Mouse (Mus musculus) neural tube, embryonic 11.5 days (tissue): Measurements from ENCODE around the gene Sox1. TPM values are rescaled to one million over a fixed set of nuclear protein-coding genes. Genes with fewer than 3 reads are reported as not detected.

ENCODE experiments used
- ATAC-seq: fragments of 200-750 bp; cut with Nextera tagmentation; 2 replicates; pipeline ENCODE4 v1.8.0; 2017; ENCODE audit warnings: moderate number of reproducible peaks, mild to moderate bottlenecking, moderate TSS enrichment, moderate library complexity; ENCODE audit not compliant: insufficient read depth, low FRiP score, low TSS enrichment
- DNase-seq: peaks from one replicate; pipeline ENCODE4 v3.0.0-alpha.2; 2015; ENCODE audit warnings: low spot score
- H3K27ac ChIP-seq: fragments of 300-500 bp; sonication (generic); 2 replicates; pipeline ENCODE4 v1.5.1; 2014; ENCODE audit warnings: low read depth, mild to moderate bottlenecking, low read length
- H3K27me3 ChIP-seq: fragments of 300-500 bp; sonication (generic); 2 replicates; pipeline ENCODE4 v1.6.1; 2014; ENCODE audit warnings: mild to moderate bottlenecking, low read length, mixed read lengths; ENCODE audit not compliant: control insufficient read depth, insufficient read depth
- H3K36me3 ChIP-seq: fragments of 300-500 bp; sonication (generic); 2 replicates; pipeline ENCODE4 v1.6.1; 2014; ENCODE audit warnings: mild to moderate bottlenecking, low read length, moderate library complexity, mixed read lengths; ENCODE audit not compliant: control insufficient read depth, insufficient read depth
- H3K4me1 ChIP-seq: fragments of 300-500 bp; sonication (generic); 2 replicates; pipeline ENCODE4 v1.6.1; 2014; ENCODE audit warnings: low read length, mixed read lengths; ENCODE audit not compliant: control insufficient read depth, insufficient read depth
- H3K4me2 ChIP-seq: fragments of 300-500 bp; sonication (generic); 2 replicates; pipeline ENCODE4 v1.6.1; 2014; ENCODE audit warnings: low read depth, mild to moderate bottlenecking, moderate library complexity
- H3K4me3 ChIP-seq: fragments of 300-500 bp; sonication (generic); 2 replicates; pipeline ENCODE4 v1.5.1; 2014; ENCODE audit warnings: low read depth, low read length
- H3K9ac ChIP-seq: fragments of 300-500 bp; sonication (generic); 2 replicates; pipeline ENCODE4 v1.6.1; 2014; ENCODE audit warnings: mild to moderate bottlenecking, low read length
- H3K9me3 ChIP-seq: fragments of 300-500 bp; sonication (generic); 2 replicates; pipeline ENCODE4 v1.6.1; 2016; ENCODE audit warnings: low read length; ENCODE audit not compliant: control insufficient read depth
- WGBS: fragments of 180-500 bp; shearing (Covaris S2); extraction: QIAGEN DNeasy Blood & Tissue Kit; methylation state at CpG from one replicate; pipeline ENCODE4 v1.1.7; 2014; 5-methylcytosine and 5-hydroxymethylcytosine counted together
- polyA plus RNA-seq: library from polyadenylated mRNA; unstranded; fragments of >200 nt; fragmentation: Nextera tagmentation; extraction: Ambion mirVana; gene quantifications from 2 replicates; pipeline ENCODE4 v1.2.1, GENCODE M21; 2014

The Sox1 gene
- polyA plus RNA-seq, 1 experiment from 2014 or later: 1.9 TPM

DNA sequence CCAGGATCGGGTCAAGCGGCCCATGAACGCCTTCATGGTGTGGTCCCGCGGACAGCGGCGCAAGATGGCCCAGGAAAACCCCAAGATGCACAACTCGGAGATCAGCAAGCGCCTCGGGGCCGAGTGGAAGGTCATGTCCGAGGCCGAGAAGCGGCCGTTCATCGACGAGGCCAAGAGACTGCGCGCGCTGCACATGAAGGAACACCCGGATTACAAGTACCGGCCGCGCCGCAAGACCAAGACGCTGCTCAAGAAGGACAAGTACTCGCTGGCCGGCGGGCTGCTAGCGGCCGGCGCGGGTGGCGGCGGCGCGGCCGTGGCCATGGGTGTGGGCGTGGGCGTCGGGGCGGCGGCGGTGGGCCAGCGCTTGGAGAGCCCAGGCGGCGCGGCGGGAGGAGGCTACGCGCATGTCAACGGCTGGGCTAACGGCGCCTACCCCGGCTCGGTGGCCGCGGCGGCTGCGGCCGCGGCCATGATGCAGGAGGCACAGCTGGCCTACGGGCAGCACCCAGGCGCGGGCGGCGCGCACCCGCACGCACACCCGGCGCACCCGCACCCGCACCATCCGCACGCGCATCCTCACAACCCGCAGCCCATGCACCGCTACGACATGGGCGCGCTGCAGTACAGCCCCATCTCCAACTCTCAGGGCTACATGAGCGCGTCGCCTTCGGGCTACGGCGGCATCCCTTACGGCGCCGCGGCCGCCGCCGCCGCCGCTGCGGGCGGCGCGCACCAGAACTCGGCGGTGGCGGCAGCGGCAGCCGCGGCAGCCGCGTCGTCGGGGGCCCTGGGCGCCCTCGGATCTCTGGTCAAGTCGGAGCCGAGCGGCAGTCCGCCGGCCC lies 1.6 kb downstream of the Sox1 start:
- H3K9ac ChIP-seq: peak overlapping the region; percentile 84
- H3K27me3 ChIP-seq: peaks cover 83% of the 10 kb centered on the region
- peak; percentile 69 for DNase-seq
- no peaks in the 10 kb centered on the region for H3K9me3 ChIP-seq
- peak overlapping the region; percentile 67 for H3K4me3 ChIP-seq
- peaks cover 25% of the 10 kb centered on the region for H3K4me1 ChIP-seq
- no peak for ATAC-seq
- peak overlapping the region; percentile 67 for H3K4me2 ChIP-seq
- H3K36me3 ChIP-seq: no peaks in the 10 kb centered on the region
- 0% methylated on average over 76 of the region's 118 CpGs for WGBS
- peak overlapping the region; percentile 83 for H3K27ac ChIP-seq

DNA sequence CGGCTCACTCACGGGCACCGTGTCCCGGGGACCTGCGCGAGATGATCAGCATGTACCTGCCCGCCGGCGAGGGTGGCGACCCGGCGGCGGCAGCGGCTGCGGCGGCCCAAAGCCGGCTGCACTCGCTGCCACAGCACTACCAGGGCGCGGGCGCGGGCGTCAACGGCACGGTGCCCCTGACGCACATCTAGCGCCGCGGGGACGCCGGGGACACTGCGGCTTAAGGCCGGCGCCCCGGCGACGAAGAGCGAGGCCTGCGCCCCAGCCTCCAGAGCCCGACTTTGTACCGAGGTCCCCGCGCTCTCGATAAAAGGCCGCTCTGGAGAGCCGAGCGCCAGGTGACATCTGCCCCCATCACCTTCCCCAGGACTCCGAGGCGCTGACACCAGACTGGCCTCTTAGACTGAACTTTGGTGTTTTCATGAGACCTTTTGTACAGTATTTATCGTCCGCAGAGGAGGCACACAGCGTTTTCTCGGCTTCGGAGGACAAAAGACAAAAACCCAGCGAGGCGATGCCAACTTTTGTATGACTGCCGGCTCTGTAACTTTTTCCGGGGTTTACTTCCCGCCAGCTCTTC lies 2.3 kb downstream of the Sox1 start:
- WGBS: 0% methylated on average over 40 of the region's 59 CpGs
- ATAC-seq (no peak), DNase-seq (peak; percentile 68)
- peak overlapping the region; percentile 83 for H3K27ac ChIP-seq
- peaks cover 31% of the 10 kb centered on the region for H3K4me1 ChIP-seq
- no peaks in the 10 kb centered on the region for H3K36me3 ChIP-seq
- H3K4me3 ChIP-seq: peak overlapping the region; percentile 67
- H3K9me3 ChIP-seq: no peaks in the 10 kb centered on the region
- peaks cover 82% of the 10 kb centered on the region for H3K27me3 ChIP-seq
- peak overlapping the region; percentile 84 for H3K9ac ChIP-seq
- peak overlapping the region; percentile 67 for H3K4me2 ChIP-seq

DNA sequence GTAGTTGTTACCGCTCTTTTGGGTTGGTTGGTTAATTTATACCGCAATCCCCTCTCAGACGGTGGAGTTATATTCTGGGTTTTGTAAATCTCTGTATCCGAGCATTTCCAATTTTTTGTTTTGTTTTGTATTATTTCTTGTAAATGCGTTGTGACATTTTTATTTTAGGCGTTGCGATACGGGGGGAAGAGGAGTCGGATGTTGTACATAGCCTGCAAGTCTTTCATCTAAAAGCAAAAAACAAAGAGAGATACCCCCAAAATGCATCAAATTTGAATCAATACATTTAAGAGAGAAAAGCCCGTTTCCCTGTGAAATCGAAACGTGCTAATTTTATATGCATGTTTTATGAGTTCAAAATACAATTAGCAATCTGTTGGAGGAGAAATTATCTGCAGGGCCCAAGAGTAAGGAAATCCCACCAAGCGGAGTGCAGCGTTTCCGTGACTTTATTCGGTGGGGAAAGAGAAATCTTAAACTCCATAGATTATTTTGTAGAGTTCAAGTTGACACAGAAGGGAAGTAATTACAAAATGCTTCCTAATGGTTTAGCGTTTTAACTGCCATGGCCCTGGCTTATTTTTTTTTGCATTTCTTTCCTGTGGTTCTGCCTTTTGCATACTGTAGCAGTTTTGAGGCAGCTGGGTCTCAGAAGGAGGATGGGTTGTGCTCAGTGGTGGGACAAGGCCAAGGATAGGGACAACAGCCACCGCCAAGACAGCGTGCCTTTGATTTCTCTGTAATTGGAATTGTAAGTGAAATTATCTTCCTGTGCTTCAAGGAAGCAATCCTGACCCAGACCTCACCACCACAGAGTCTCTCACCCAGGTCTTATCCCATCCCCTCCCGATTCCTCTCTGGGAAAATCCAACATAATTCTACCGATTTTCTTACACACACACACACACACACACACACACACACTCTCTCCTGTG lies 3.2 kb downstream of the Sox1 start:
- ATAC-seq: no peak
- peak overlapping the region; percentile 67 for H3K4me3 ChIP-seq
- no peak for DNase-seq
- no peak overlapping the region for H3K27ac ChIP-seq
- WGBS: 2% methylated on average over 21 of the region's 21 CpGs
- H3K9me3 ChIP-seq: no peaks in the 10 kb centered on the region
- peak overlapping the region; percentile 67 for H3K4me2 ChIP-seq
- H3K9ac ChIP-seq: peak overlapping the region; percentile 84
- H3K27me3 ChIP-seq: peaks cover 82% of the 10 kb centered on the region
- H3K36me3 ChIP-seq: no peaks in the 10 kb centered on the region
- peaks cover 31% of the 10 kb centered on the region for H3K4me1 ChIP-seq

DNA sequence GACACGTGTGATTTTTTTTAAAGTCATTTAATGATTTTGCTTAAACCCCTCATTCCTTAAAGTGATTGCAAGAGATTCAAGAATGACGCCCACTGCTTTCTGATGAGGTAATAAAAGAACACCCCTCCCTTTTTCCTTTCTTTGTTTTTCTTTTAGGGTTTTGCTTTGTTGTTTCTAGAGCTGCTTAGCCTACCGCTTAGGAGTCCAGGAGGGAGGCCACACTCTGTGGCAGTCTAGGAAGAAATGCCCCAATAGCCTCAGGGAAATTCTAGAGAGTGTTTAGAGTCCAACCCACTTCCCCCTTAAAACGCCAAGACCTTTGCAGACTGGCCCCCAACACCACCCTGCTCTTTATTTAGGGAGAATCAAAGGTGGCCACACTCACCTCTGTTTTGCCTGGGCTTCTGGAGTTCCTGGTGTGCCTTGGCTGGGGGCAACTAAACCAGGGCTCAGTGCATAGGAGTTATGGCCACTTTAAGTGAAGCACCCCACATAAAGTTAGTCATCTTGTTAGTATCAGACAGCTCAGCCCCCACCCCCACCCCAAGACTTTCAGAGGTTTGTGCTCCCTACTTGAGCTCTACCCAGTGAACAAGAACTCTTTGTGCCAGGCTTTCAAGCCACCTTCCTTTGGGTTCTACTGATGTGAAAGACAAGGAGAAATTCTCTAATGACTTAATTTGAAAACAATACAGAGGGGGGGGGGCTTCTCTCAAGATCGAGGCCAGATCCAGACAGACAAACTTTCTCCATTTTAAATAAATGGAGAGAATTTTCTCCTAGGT lies 4.5 kb downstream of the Sox1 start:
- H3K27ac ChIP-seq: no peak overlapping the region
- peak overlapping the region; percentile 18 for H3K9ac ChIP-seq
- DNase-seq (no peak), ATAC-seq (no peak)
- H3K9me3 ChIP-seq: no peaks in the 10 kb centered on the region
- no peaks in the 10 kb centered on the region for H3K36me3 ChIP-seq
- peak overlapping the region; percentile 13 for H3K4me3 ChIP-seq
- 0% methylated on average over 5 of the region's 5 CpGs for WGBS
- peak overlapping the region; percentile 67 for H3K4me2 ChIP-seq
- H3K27me3 ChIP-seq: peaks cover 80% of the 10 kb centered on the region
- peaks cover 28% of the 10 kb centered on the region for H3K4me1 ChIP-seq

DNA sequence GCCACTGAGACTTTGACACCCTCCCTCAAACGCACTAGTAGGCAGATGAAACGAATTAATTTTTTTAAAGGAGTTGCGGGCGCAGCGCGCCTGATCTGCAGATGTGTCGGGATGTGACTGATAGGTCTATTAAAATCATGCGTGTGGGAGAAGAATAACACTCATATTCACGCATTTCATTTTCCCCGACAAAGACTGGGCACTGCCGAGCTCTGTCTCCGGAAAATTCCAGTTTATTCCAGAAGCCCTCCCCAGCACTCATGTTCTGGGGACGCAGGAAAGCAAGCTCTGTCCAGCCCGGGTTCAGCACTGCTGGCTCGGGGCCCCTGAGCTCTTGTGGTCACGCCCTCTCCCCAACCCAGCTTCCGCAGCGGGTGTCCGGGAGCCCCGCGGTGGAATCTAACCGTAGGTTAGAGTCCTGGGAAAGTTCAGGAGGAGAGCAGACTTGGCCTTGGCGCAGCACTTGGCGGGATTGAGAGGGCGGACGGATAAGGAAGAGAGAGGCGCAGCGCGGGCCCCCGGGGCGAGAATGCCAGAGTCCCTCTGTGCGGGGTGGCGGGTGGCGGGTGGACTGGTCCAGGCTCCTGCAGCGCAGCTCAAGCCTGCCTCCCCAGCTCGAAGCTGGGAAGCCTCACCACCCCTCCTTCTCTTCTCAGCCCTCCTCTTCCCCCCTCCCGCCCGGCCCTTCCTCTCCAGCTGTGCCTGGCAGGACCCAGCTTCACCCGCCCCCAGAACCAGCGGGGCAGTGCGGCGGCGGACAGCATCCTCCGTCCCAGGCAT lies 5.7 kb downstream of the Sox1 start:
- H3K9me3 ChIP-seq: no peaks in the 10 kb centered on the region
- H3K9ac ChIP-seq: peak overlapping the region; percentile 62
- peak; percentile 32; the same call in 1 of the 2 replicates for ATAC-seq
- no peaks in the 10 kb centered on the region for H3K36me3 ChIP-seq
- H3K4me1 ChIP-seq: peaks cover 28% of the 10 kb centered on the region
- peak overlapping the region; percentile 67 for H3K4me2 ChIP-seq
- H3K27ac ChIP-seq: peak overlapping the region; percentile 79
- H3K27me3 ChIP-seq: peaks cover 70% of the 10 kb centered on the region
- WGBS: under 1% methylated on average over 43 of the region's 44 CpGs
- DNase-seq: peak; percentile 74
- H3K4me3 ChIP-seq: peak overlapping the region; percentile 32

DNA sequence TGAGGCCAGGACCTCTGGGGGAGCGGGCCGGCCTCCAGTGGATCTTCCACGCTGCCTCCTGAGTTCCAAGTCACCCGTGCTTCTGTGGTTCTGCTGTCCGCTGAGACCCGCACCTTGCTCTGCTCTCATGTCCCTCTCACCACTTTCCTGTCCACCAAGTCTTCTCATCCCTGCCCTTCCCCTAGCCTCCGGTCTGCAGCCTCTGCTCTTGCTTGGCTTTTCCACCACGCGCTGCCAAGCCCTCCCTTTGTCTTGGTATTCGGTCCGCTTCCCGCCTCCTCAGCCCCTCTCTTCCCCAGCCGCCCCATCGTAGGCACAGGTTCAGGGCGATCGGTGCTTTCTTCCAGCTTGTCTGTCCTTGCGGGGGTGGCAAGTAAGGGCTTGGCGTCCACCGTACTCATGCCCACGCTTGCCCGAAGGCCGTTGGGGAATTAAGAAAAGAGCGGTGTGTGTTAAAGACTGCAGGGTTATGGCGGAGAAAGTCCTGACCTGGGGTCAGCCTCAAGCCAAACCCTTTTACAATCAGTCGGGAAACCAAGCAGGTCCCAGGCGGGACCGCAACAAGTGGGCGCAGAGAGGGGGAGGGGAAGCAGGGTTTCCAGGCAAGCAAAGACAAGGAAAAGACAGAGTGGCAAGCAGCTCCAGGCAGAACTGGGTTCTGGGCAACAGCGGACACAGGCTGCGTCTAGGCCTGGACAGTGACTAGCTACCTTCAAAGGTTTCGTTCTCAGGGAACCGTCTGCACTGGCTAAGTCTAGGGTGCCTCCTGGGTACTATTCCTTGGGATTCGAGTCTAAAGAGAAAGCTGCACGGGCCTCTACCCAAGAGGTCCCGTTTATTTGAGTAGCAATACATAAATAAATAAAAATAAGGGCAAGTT lies 6.5 kb downstream of the Sox1 start:
- DNase-seq (peak; percentile 71), ATAC-seq (peak; percentile 18; the same call in 1 of the 2 replicates)
- Histone ChIP-seq H3K4me1 (peaks cover 28% of the 10 kb centered on the region), H3K4me2 (peak overlapping the region; percentile 67), H3K9me3 (no peaks in the 10 kb centered on the region), H3K9ac (peak overlapping the region; percentile 62), H3K27me3 (peaks cover 67% of the 10 kb centered on the region), H3K4me3 (peak overlapping the region; percentile 32), H3K36me3 (no peaks in the 10 kb centered on the region), H3K27ac (peak overlapping the region; percentile 79)
- under 1% methylated on average over 35 of the region's 35 CpGs for WGBS

DNA sequence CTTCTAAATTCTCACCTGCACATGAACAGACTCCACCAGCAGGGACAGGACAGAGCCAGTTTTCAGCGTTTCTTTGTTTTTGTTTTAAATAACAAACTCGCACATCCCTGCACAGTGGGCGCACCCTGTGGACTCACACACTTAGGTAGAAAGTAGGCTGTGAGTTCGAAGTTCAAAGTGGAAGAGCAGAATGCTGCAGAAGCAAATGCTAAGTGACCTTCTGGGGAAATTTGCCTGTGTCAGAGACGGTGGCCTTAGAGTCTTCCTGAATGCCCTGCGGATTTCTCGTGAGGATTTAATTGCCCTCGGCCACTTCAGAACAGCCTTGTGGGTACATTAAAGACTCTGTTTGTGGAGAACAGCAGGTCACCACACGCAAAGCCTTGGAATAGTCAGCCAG lies 7.6 kb downstream of the Sox1 start:
- no peak overlapping the region for H3K4me3 ChIP-seq
- peaks cover 28% of the 10 kb centered on the region for H3K4me1 ChIP-seq
- no peaks in the 10 kb centered on the region for H3K36me3 ChIP-seq
- H3K27ac ChIP-seq: no peak overlapping the region
- no peak overlapping the region for H3K9ac ChIP-seq
- peaks cover 56% of the 10 kb centered on the region for H3K27me3 ChIP-seq
- H3K4me2 ChIP-seq: no peak overlapping the region
- ATAC-seq: no peak
- no peak for DNase-seq
- WGBS: 2% methylated on average over 9 of the region's 9 CpGs
- H3K9me3 ChIP-seq: no peaks in the 10 kb centered on the region
